Mouse (Mus musculus) heart, postnatal 0 days (tissue): Measurements from ENCODE around the gene Wfdc15b. TPM values are rescaled to one million over a fixed set of nuclear protein-coding genes. Genes with fewer than 3 reads are reported as not detected.
"Not testable (repeated sequence)": the region's sequence is repeated elsewhere in the genome, so short reads cannot be mapped to it uniquely, and the experiment has no call there.

ENCODE experiments used
- ATAC-seq: fragments of 200-750 bp; cut with Nextera tagmentation; 2 replicates; pipeline ENCODE4 v1.8.0; 2017; ENCODE audit warnings: low read depth, moderate number of reproducible peaks, moderate library complexity; ENCODE audit not compliant: insufficient read depth
- DNase-seq: peaks from one replicate; pipeline ENCODE4 v3.0.0-alpha.2; 2016; ENCODE audit warnings: low spot score
- H3K27ac ChIP-seq: fragments of 300-500 bp; sonication (generic); 2 replicates; pipeline ENCODE4 v1.5.1; 2014; ENCODE audit warnings: low read depth, mild to moderate bottlenecking
- H3K27me3 ChIP-seq: fragments of 300-500 bp; sonication (generic); 2 replicates; pipeline ENCODE4 v1.6.1; 2014; ENCODE audit warnings: low read length, mixed read lengths; ENCODE audit not compliant: control insufficient read depth, insufficient read depth
- H3K36me3 ChIP-seq: fragments of 300-500 bp; sonication (generic); replicated peaks from 2 replicates; pipeline ENCODE4 v1.6.1; 2014; ENCODE audit warnings: low read length, mixed read lengths; ENCODE audit not compliant: control insufficient read depth, insufficient read depth
- H3K4me1 ChIP-seq: fragments of 300-500 bp; sonication (generic); 2 replicates; pipeline ENCODE4 v1.6.1; 2014; ENCODE audit warnings: antibody characterized with exemption; ENCODE audit not compliant: control insufficient read depth, insufficient read depth
- H3K4me2 ChIP-seq: fragments of 300-500 bp; sonication (generic); 2 replicates; pipeline ENCODE4 v1.6.1; 2014; ENCODE audit warnings: low read depth, mild to moderate bottlenecking, low read length, moderate library complexity
- H3K4me3 ChIP-seq: fragments of 300-500 bp; sonication (generic); 2 replicates; pipeline ENCODE4 v1.5.1; 2014; ENCODE audit warnings: low read depth, low read length
- H3K9ac ChIP-seq: fragments of 300-500 bp; sonication (generic); replicated peaks from 2 replicates; pipeline ENCODE4 v1.6.1; 2014; ENCODE audit warnings: low read depth, low read length, mixed read lengths
- H3K9me3 ChIP-seq: fragments of 300-500 bp; sonication (generic); replicated peaks from 2 replicates; pipeline ENCODE4 v1.6.1; 2016; ENCODE audit warnings: low read length; ENCODE audit not compliant: control insufficient read depth
- CTCF ChIP-seq: IDR thresholded peaks from 2 replicates; pipeline ENCODE4 v1.5.1; 2016; ENCODE audit warnings: antibody characterized with exemption, control low read depth, low read depth
- EP300 ChIP-seq: IDR thresholded peaks from 2 replicates; pipeline ENCODE4 v1.6.1; 2016; ENCODE audit warnings: antibody characterized with exemption, low read depth
- WGBS: fragments of 180-500 bp; shearing (Covaris S2); extraction: QIAGEN DNeasy Blood & Tissue Kit; methylation state at CpG from one replicate; pipeline ENCODE4 v1.1.7; 2014; 5-methylcytosine and 5-hydroxymethylcytosine counted together
- polyA plus RNA-seq: library from polyadenylated mRNA; unstranded; fragments of >200 nt; fragmentation: Nextera tagmentation; extraction: Ambion mirVana; gene quantifications from 2 replicates; pipeline ENCODE4 v1.2.1, GENCODE M21; 2015
- total RNA-seq: library from RNA; depleted of rRNA; stranded (reverse); fragments of >200 nt; gene quantifications from 2 replicates; pipeline ENCODE4 v1.2.3, GENCODE M21; 2014; ENCODE audit warnings: low replicate concordance

The Wfdc15b gene
- total and polyA plus RNA-seq, 2 experiments from 2014 or later: not detected

DNA sequence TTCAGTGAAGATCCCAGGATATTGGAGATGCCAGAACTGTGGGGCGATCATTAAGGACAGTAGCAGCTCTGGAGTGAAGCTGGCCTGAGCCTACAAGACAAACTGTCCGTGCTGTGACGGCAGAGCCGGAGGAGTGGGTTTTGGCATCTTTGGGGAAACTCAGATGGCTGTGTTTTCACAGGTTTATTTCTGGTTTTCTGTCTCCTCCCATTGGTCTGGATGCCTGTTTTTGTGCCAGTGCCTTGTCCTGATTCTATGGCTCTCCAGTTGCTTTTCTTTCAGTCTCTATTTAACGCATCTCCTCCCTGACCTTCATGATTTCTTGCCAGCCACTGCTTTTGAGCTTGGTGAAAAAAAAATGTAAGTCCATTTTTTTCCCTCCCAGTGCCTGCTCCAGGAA is 8.7 kb downstream of the Wfdc15b start:
- Histone ChIP-seq H3K36me3 (no peaks in the 10 kb centered on the region), H3K9ac (no peak overlapping the region), H3K4me1 (no peaks in the 10 kb centered on the region), H3K27ac (no peak overlapping the region), H3K27me3 (no peaks in the 10 kb centered on the region), H3K4me2 (no peak overlapping the region), H3K9me3 (no peaks in the 10 kb centered on the region), H3K4me3 (no peak overlapping the region)
- no peak for DNase-seq
- WGBS: 73% methylated on average over 5 of the region's 5 CpGs
- no peak for TF ChIP-seq EP300
- TF ChIP-seq CTCF: no peak
- no peak for ATAC-seq

DNA sequence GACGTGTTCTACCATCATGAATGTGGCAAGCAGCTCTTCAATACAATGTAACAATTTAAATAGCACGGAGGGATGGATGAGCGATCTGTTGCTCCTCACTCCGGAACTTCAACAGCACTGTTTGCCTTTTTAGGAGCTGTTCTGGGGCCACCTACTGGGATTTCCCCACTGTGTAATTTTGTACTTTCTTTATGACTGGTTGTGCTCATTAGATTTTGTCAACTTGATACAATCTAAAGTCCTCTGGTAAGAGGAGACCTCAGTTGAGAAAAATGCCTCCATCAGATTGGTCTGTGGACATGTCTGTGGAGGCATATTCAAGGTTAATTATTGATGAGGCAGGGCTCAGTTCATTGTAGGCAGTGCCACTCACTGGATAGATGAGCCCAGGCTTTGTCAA is 10.6 kb downstream of the Wfdc15b start:
- Histone ChIP-seq H3K9ac (no peak overlapping the region), H3K9me3 (no peaks in the 10 kb centered on the region), H3K4me1 (no peaks in the 10 kb centered on the region), H3K4me3 (no peak overlapping the region), H3K4me2 (no peak overlapping the region), H3K36me3 (no peaks in the 10 kb centered on the region), H3K27me3 (no peaks in the 10 kb centered on the region), H3K27ac (no peak overlapping the region)
- no peak for DNase-seq
- WGBS: 81% methylated on average over 4 of the region's 4 CpGs
- ATAC-seq: no peak
- no peak for TF ChIP-seq EP300
- TF ChIP-seq CTCF: no peak

DNA sequence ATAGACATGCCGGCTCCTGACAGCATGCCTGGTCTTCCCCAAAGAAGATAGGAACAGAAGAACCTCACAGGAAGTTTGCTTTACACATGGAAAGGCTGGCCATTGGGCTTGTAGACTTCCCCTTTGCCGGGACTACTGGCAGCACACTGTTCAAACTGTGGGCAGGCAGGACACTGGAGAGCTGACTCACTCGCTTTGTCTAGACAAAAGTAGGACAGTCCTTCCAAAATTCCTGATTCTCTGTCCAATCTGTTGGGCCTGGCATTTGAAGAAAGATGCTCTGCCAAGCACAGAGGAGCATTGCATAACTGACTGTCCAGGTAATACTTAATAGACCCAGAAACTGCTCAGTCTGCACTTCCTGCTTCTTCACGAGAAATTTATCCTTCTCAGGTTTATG is 14.8 kb downstream of the Wfdc15b start:
- WGBS: 57% methylated on average over 4 of the region's 4 CpGs
- Histone ChIP-seq H3K27ac (no peak overlapping the region), H3K4me3 (no peak overlapping the region), H3K36me3 (no peaks in the 10 kb centered on the region), H3K9me3 (no peaks in the 10 kb centered on the region), H3K9ac (no peak overlapping the region), H3K4me1 (no peaks in the 10 kb centered on the region), H3K27me3 (no peaks in the 10 kb centered on the region), H3K4me2 (no peak overlapping the region)
- TF ChIP-seq CTCF (no peak), EP300 (no peak)
- no peak for DNase-seq
- no peak for ATAC-seq

DNA sequence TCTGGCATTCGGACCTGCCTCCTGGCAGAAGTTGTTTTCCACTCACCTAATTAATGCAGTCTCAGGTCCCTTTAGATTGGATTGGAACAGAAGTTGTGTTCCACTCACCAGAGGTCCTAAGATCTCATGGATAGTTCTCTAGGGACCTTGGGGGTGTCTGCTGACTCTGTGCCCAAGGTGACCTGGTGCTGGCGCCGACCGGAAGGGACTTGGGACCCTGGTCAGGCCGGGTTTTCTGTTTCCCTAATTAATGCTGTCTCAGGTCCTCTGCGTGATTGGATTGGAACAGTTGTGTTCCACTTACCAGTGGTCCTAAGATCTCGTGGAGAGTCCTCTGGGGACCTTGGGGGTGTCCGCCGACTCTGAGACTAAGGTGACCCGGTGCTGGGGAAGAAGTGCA is 15.4 kb downstream of the Wfdc15b start:
- H3K9ac ChIP-seq, H3K4me2 ChIP-seq, H3K36me3 ChIP-seq, H3K27ac ChIP-seq, H3K9me3 ChIP-seq, H3K4me3 ChIP-seq, ATAC-seq, DNase-seq, H3K27me3 ChIP-seq, H3K4me1 ChIP-seq: not testable (repeated sequence)
- 82% methylated on average over 10 of the region's 10 CpGs for WGBS

DNA sequence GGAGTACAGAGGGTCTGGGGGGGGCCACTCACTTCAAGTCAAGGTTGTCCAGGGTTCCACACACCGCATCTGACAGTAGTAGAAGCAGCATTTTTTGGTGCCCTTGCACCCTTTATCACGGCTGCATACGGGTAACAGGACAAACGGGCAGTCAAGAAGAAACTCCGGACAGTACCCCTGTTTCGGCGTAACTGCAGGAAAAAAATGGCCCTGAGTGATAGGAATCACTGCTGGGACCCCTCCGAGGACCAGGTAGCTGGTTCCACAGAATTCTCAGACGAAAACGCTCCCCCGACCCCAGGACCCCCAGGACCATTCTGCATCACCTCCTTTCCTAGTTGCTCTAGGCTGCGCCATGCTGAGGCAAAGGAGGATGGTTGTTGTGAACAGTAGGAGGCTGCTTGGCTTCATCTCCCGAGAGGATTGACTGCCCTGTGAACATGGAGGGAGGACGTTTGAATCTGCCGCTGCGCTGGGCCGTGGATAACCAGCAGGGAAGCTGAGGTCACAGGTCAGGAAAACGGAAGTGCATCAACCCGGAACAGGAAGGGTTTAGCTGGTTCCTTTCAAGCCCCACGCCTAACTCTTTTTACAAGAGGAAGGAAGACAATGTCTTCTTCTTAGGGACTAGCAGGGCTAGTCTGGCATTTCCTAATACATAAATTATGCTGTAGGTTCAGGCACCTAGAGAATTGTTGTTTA is 21.7 kb downstream of the Wfdc15b start, which contains the start of gene Wfdc15a:
TSS of gene Wfdc15a (minus strand) at position 505 of the 702 bp plus-strand sequence.
- Histone ChIP-seq H3K9me3 (no peaks in the 10 kb centered on the region), H3K27me3 (no peaks in the 10 kb centered on the region), H3K4me2 (no peak within 1 kb of the TSS), H3K9ac (no peak within 1 kb of the TSS), H3K27ac (no peak within 1 kb of the TSS), H3K4me1 (no peaks in the 10 kb centered on the region), H3K36me3 (no peaks in the 10 kb centered on the region), H3K4me3 (no peak within 1 kb of the TSS)
- no peak for DNase-seq
- TF ChIP-seq EP300: no peak
- no peak for TF ChIP-seq CTCF
- no peak for ATAC-seq
- 72% methylated on average over 20 of the region's 20 CpGs for WGBS

DNA sequence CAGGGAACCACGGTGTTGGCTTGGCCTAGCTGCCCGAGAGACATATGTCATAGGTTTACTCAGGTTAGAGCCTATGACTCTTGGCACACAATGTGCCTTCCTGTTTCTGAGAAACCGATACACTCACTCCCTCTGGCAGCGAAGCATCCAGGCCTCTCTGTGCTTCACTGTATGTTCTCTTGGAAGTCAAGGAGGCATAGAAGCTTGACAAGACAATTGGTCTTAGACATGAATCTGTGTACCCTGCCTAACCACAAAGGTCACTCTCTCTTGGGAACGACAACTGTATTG is 24.8 kb downstream of the Wfdc15b start:
- WGBS: 85% methylated on average over 5 of the region's 5 CpGs
- no peak overlapping the region for H3K4me3 ChIP-seq
- H3K4me1 ChIP-seq: no peaks in the 10 kb centered on the region
- H3K27me3 ChIP-seq: 0 out of 2 replicates have a peak, but pooled peaks cover 4% of the 10 kb centered on the region
- H3K4me2 ChIP-seq: no peak overlapping the region
- ATAC-seq: no peak
- no peak for TF ChIP-seq EP300
- TF ChIP-seq CTCF: no peak
- H3K27ac ChIP-seq: no peak overlapping the region
- no peaks in the 10 kb centered on the region for H3K36me3 ChIP-seq
- no peak overlapping the region for H3K9ac ChIP-seq
- DNase-seq: no peak
- H3K9me3 ChIP-seq: no peaks in the 10 kb centered on the region
